Mouse (Mus musculus) stomach, postnatal 0 days (tissue): ENCODE data around the gene Nup98. TPM values are rescaled to one million over a fixed set of nuclear protein-coding genes. Genes with fewer than 3 reads are reported as not detected.

Experiments
- ATAC-seq: fragments of 200-750 bp; cut with Nextera tagmentation; 2 replicates; pipeline ENCODE4 v1.8.0; 2017; ENCODE audit not compliant: low FRiP score, low TSS enrichment
- DNase-seq: peaks from one replicate; pipeline ENCODE4 v3.0.0-alpha.2; 2016; ENCODE audit warnings: low spot score
- H3K27ac ChIP-seq: fragments of 300-500 bp; sonication (generic); replicated peaks from 2 replicates; pipeline ENCODE4 v1.5.1; 2014; ENCODE audit warnings: mild to moderate bottlenecking, control low read depth
- H3K27me3 ChIP-seq: fragments of 300-500 bp; sonication (generic); 2 replicates; pipeline ENCODE4 v1.6.1; 2014; ENCODE audit warnings: low read length; ENCODE audit not compliant: control insufficient read depth, insufficient read depth
- H3K36me3 ChIP-seq: fragments of 300-500 bp; sonication (generic); 2 replicates; pipeline ENCODE4 v1.6.1; 2014; ENCODE audit warnings: low read length, mixed read lengths; ENCODE audit not compliant: control insufficient read depth, insufficient read depth
- H3K4me1 ChIP-seq: fragments of 300-500 bp; sonication (generic); replicated peaks from 2 replicates; pipeline ENCODE4 v1.6.1; 2014; ENCODE audit warnings: antibody characterized with exemption; ENCODE audit not compliant: control insufficient read depth, insufficient read depth
- H3K4me2 ChIP-seq: fragments of 300-500 bp; sonication (generic); replicated peaks from 2 replicates; pipeline ENCODE4 v1.6.1; 2014; ENCODE audit warnings: low read depth, mild to moderate bottlenecking, control low read depth, moderate library complexity
- H3K4me3 ChIP-seq: fragments of 300-500 bp; sonication (generic); 2 replicates; pipeline ENCODE4 v1.5.1; 2014; ENCODE audit warnings: low read depth, low read length, control low read depth
- H3K9ac ChIP-seq: fragments of 300-500 bp; sonication (generic); 2 replicates; pipeline ENCODE4 v1.6.1; 2014; ENCODE audit warnings: mild to moderate bottlenecking, low read length, control low read depth, mixed read lengths
- H3K9me3 ChIP-seq: fragments of 300-500 bp; sonication (generic); 2 replicates; pipeline ENCODE4 v1.6.1; 2016; ENCODE audit warnings: low read length; ENCODE audit not compliant: control insufficient read depth
- CTCF ChIP-seq: IDR thresholded peaks from 2 replicates; pipeline ENCODE4 v1.5.1; 2016; ENCODE audit warnings: antibody characterized with exemption, low read depth, mild to moderate bottlenecking, moderate library complexity
- EP300 ChIP-seq: optimal IDR thresholded peaks from 2 replicates; pipeline ENCODE3; 2016; ENCODE audit warnings: antibody characterized with exemption
- WGBS: fragments of 180-500 bp; shearing (Covaris S2); extraction: QIAGEN DNeasy Blood & Tissue Kit; methylation state at CpG from one replicate; pipeline ENCODE4 v1.1.7; 2014; 5-methylcytosine and 5-hydroxymethylcytosine counted together
- polyA plus RNA-seq: library from polyadenylated mRNA; unstranded; fragments of >200 nt; fragmentation: Nextera tagmentation; extraction: Ambion mirVana; gene quantifications from 2 replicates; pipeline ENCODE4 v1.2.1, GENCODE M21; 2015

Nup98 gene
- polyA plus RNA-seq, 1 experiment from 2014 or later, result 12.1 TPM

DNA sequence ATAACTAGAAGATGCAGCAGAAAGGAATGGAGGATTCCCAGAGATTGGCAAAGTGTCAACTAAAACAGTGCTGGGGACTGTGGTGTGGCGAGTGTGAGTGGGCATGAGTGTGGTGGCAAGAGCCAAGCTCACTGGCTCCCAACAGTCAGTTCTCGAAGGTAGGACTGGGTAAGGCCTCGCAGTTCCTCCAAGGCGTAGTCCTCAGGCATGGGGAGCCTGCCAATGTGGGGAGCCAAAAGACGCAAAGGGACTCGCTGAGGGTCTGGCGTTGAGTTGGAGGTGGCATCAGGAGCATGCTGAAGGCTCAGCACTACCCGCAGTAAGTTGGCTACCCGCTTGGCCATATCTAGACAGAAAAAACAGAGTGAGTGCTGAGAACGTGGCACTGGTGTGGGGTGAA, 89.7 kb downstream of the Nup98 start:
- no peak for TF ChIP-seq CTCF
- TF ChIP-seq EP300, result no peak
- no peaks in the 10 kb centered on the region for H3K4me1 ChIP-seq
- no peak for DNase-seq
- no peak overlapping the region for H3K4me2 ChIP-seq
- peaks cover 31% of the 10 kb centered on the region for H3K36me3 ChIP-seq
- H3K9me3 ChIP-seq, result no peaks in the 10 kb centered on the region
- no peak overlapping the region for H3K9ac ChIP-seq
- no peak overlapping the region for H3K4me3 ChIP-seq
- H3K27ac ChIP-seq, result no peak overlapping the region
- no peak for ATAC-seq
- no peaks in the 10 kb centered on the region for H3K27me3 ChIP-seq
- WGBS, result 95% methylated on average over 10 of the region's 10 CpGs

DNA sequence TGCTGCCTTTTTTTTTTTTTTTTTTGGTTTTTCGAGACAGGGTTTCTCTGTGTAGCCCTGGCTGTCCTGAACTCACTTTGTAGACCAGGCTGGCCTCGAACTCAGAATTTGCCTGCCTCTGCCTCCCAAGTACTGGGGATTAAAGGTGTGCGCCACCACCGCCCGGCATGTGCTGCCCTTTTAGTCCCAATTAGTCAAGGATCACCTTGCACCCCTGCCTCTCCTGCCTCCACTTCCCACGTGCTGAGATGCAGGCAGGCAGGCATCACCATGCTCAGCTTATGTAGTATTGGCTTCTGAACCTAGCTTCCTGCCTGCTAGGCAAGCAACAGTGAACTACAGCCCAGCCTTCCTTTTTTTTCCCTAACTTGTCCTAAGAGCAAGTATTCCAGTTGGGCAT, 92.6 kb downstream of the Nup98 start:
- ATAC-seq, result no peak
- TF ChIP-seq EP300 (no peak), CTCF (no peak)

DNA sequence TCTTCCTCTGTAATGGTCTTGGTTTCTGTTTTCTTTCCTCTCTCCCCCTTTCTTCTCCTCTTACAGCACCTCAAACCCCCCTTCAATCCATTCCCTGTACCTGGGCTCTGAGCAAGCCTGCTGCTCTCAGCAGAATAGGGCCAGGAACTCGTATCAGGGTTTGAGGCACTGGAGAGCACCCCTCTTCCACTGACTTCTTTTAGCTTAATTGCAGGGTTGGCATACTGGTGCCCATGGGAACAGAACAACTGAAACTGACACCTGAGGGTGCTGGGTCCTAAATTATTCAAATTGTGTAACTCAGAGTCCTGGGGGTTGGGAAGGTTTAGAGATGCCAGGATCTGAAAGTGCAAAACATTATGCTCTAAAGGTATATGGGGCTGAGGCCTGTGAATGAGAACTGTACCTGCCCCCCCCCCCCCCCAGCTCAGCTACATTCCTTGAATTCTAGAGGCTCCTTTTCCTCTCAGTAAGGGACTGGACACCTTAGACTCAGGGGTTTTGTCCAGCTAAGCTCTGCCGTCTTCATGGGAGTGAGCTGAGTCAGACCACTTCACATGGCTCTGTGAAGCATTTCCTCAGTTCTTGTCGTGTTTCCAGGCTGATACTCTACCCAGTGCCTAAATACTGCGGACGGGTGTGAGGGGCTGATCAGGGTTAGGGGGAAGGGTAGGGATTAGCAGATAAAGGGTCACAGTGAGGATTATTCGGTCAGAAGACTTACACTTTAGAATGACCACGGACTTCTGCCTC, 93.2 kb downstream of the Nup98 start, which contains the start of gene Chrna10:
Gene Chrna10 (minus strand): TSS at position 250 of the 753 bp plus-strand sequence.
- Histone ChIP-seq H3K4me1 (no peaks in the 10 kb centered on the region), H3K27me3 (no peaks in the 10 kb centered on the region), H3K27ac (no peak within 1 kb of the TSS), H3K4me3 (no peak within 1 kb of the TSS), H3K9me3 (no peaks in the 10 kb centered on the region), H3K9ac (no peak within 1 kb of the TSS), H3K36me3 (peaks cover 7% of the 10 kb centered on the region), H3K4me2 (no peak within 1 kb of the TSS)
- DNase-seq (no peak), ATAC-seq (no peak)
- TF ChIP-seq EP300, result no peak
- no peak for TF ChIP-seq CTCF
- WGBS, result 38% methylated on average over 7 of the region's 7 CpGs

More for the DNA sequence above, 92.6 kb downstream of the Nup98 start:
- Histone ChIP-seq H3K36me3 (peaks cover 11% of the 10 kb centered on the region), H3K4me1 (no peaks in the 10 kb centered on the region), H3K4me3 (no peak overlapping the region), H3K9me3 (no peaks in the 10 kb centered on the region), H3K4me2 (no peak overlapping the region), H3K27me3 (no peaks in the 10 kb centered on the region), H3K27ac (no peak overlapping the region), H3K9ac (no peak overlapping the region)
- no peak for DNase-seq
- WGBS, result 73% methylated on average over 6 of the region's 6 CpGs

DNA sequence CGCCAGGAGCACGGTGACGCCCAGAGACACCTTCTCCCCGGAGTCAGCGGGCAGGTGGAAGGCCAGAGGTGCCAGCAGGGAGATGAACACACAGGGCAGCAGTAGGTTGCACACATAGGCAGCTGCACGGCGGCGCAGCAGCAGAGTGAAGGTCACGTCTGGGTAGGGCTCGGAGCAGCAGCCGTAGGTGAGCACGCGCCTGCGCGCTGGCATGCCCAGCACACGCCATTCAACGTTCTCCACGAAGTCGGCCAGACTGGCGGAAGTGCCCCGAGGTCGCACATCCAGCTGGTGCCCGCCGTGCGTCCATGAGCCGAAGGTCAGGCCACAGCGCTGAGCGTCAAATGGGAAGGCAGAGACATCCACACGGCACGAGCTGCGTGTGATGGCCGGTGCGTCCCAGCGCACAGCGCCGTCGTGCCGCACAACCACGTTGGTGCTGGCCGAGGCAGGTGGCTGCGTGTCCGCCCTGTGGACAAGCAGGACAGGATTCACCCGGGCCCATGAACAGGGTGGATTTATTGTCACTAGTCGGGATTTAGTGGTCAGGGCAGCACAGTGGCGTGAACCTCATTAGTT, 96.7 kb downstream of the Nup98 start:
- ATAC-seq, result no peak
- no peak for TF ChIP-seq CTCF
- no peak for TF ChIP-seq EP300
- WGBS, result 74% methylated on average over 45 of the region's 45 CpGs

DNA sequence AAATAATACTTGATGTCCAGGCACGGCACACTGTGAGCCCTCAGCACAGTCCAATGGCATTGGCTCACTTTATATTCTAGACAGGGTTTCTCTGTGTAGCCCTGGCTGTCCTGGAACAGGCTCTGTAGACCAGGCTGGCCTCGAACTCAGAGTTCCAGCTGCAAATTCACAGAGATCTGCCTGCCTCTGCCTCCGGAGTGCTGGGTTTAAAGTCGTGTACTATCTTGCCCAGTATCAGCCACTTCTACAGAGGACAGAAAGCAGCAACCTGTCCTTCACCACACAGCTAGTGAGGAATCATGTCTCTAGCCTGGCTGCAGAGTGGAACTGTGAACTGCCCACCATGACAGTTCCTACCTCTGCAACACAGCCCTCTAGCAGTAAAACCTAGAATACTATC, 100.2 kb downstream of the Nup98 start:
- H3K36me3 ChIP-seq, result no peaks in the 10 kb centered on the region
- H3K4me3 ChIP-seq, result no peak overlapping the region
- H3K9ac ChIP-seq, result no peak overlapping the region
- ATAC-seq (no peak), DNase-seq (no peak)
- no peak overlapping the region for H3K4me2 ChIP-seq
- H3K27me3 ChIP-seq, result no peaks in the 10 kb centered on the region
- no peaks in the 10 kb centered on the region for H3K9me3 ChIP-seq
- TF ChIP-seq EP300, result no peak
- no peak for TF ChIP-seq CTCF
- H3K4me1 ChIP-seq, result no peaks in the 10 kb centered on the region
- no peak overlapping the region for H3K27ac ChIP-seq
- WGBS, result 92% methylated on average over 4 of the region's 4 CpGs

More for the DNA sequence above, 96.7 kb downstream of the Nup98 start:
- H3K27ac ChIP-seq, result no peak overlapping the region
- H3K4me3 ChIP-seq, result no peak overlapping the region
- H3K9me3 ChIP-seq, result no peaks in the 10 kb centered on the region
- no peak overlapping the region for H3K9ac ChIP-seq
- H3K4me1 ChIP-seq, result no peaks in the 10 kb centered on the region
- DNase-seq, result no peak
- no peaks in the 10 kb centered on the region for H3K36me3 ChIP-seq
- no peaks in the 10 kb centered on the region for H3K27me3 ChIP-seq
- H3K4me2 ChIP-seq, result no peak overlapping the region

DNA sequence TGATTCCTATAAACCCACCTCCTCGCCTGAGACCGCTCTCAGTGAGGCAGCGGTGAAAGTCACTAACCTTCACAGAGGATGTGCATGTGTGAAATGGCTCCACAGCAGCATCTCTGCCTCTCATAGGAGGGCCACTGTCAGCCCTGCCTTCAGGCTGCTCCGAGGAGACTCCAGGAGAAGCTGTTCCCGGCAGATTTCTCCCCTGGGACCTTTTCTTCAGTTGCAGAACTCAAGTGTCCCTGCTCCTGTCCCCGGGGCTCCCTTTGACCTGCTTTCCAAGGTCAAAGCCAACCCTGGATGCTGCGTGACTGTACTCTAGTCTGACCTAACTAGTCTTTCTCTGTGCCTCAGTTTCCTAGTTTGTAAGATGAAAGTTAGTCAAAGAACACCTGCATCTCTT, 100.8 kb downstream of the Nup98 start, which contains the start of gene Art5:
Gene Art5 (minus strand): TSS at position 319 of the 400 bp plus-strand sequence.
- H3K4me2 ChIP-seq, result no peak within 1 kb of the TSS
- TF ChIP-seq EP300 (no peak), CTCF (no peak)
- no peaks in the 10 kb centered on the region for H3K27me3 ChIP-seq
- no peak within 1 kb of the TSS for H3K27ac ChIP-seq
- H3K9me3 ChIP-seq, result no peaks in the 10 kb centered on the region
- 80% methylated on average over 7 of the region's 7 CpGs for WGBS
- H3K4me3 ChIP-seq, result no peak within 1 kb of the TSS
- H3K4me1 ChIP-seq, result no peaks in the 10 kb centered on the region
- no peak for ATAC-seq
- no peaks in the 10 kb centered on the region for H3K36me3 ChIP-seq
- H3K9ac ChIP-seq, result no peak within 1 kb of the TSS
- DNase-seq, result no peak
